Mouse (Mus musculus) left cerebral cortex, adult 11 months (tissue): ENCODE data around the gene Flvcr2.

Experiments
- DNase-seq: peaks from one replicate; pipeline ENCODE4 v3.0.0; 2022; ENCODE audit warnings: low spot score

Gene Flvcr2

GRCm38 (mm10) chr12:85729945-85730290 lies 16.4 kb upstream of the Flvcr2 start:
- DNase-seq: no peak

GRCm38 (mm10) chr12:85736203-85736602 lies 10.1 kb upstream of the Flvcr2 start:
- no peak for DNase-seq

DNA sequence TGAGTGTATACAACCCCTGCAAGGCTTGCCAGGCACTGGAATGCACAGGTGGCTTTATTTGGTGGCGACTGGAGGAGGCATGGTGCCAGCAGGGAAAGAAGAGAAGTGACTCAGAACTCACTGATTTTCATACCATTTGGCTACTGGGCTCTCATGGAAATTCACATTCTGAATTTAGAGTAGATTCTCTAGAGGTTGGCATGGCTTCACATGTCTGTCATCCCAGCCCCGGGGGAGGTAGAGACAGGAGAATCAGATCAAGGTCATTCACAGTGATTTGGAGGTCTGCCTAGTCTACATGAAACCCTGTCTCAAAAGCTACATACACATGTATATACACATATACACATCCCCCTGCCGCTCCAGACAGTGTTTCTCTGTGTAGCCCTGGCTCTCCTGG lies 9.4 kb upstream of the Flvcr2 start:
- no peak for DNase-seq

DNA sequence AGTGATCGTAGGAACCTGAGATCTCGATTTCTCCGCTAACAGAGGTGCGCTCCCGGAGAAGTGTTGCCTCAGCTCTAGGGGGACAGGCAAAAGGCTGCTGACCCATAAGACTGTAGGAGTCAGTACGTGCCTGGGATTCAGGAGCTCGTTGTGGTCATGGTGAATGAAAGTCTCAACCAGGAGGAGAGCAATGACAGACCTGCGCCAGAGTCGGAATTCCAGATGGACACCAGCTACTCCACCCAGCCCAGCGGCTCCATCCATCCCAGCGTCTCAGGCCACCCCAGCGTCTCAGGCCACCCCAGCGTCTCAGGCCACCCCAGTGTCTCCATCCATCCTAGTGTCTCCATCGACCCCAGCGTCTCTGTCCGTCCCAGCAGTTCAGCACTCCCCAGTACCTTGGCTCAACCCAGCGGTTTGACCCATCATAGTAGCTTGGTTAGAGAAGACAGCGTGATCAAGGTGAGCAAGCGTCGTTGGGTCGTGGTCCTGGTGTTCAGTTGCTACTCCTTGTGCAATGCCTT lies 419 bp downstream of the Flvcr2 start:
- DNase-seq: no peak

DNA sequence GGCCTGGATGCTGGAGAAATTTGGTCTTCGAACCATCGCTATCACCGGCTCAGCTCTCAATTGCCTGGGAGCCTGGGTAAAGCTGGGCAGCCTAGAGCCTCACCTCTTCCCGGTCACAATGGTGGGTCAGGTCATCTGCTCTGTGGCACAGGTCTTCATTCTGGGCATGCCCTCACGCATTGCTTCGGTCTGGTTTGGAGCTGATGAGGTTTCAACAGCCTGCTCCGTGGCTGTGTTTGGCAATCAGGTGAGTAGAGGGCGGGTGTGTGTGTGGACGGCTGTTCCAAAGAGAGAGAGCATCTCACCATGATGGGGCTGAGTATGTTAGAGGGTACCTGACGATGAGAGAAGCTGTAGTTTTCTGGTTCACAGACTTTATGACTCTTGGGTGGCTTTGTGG lies 1.0 kb downstream of the Flvcr2 start:
- no peak for DNase-seq

- no peak for DNase-seq
Observed at GRCm38 (mm10) chr12:85749861-85750260, 3.5 kb downstream of the Flvcr2 start.

DNA sequence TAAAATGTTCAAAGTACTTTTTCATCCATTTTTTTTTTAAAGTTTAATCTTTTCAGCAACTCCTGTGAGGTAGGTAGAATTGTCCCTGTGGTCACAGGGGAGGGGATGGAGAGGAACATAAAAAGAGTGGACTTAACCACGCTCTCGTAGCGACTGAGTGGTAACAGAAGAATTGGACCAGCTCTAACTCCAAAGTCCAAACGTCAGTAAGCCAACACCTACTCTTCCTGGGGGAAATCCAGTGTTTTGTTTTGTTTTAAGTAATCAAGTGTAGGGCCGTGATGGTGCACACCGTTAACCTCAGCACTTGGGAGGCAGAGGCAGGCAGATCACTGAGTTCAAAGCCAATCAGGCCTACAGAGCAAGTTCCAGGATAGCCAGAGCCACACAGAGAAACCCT lies 5.8 kb downstream of the Flvcr2 start:
- DNase-seq: no peak

DNA sequence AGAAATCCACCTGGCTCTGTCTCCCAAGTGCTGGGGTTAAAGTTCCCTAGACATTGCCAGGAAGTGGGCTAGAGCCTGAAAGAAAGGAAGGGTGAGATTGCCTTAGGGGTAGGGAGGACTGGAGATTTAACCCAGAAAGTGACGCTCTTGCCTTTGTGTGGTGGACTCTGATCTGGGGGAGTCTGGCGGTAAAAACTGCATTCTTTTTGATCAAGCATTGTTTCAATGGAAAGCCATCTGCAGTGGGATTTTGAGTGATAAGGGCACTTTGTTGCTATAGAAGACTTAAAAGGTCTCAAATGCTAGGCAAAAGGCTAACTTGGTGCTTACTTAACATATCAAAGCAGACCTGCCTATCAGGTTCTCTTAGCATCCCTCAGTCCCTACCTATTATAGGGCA lies 6.9 kb downstream of the Flvcr2 start:
- DNase-seq: no peak

DNA sequence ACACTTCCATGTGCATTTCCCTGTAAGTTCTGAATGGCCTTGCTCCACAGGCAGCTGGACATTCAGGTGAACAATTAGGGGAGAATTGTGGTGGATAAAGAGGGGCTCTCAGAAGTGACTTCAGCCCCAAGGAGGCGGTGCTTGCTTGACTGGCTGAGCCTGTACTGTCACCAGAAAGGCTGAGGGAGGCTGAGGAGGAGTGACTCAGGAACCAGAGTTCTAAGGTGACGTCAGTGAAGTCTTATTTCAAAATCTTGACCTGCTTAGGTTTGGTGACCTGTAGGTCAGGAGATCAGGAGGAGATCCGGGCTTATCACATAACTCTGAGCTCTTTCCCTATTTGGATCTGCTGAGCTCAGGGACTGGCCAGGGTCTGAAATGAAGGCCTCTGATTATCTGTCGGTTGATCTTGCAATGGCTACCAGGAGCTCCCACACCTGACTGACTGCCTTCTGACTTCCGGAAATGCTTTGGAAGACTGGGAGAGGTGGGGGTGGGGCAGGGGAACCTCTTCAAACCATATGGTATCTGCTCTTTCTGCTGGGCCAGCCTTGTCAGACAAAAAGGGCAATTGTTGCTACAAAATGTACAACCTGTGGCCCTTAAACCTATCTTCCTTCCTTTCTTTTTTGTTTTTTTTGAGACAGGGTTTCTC lies 8.4 kb downstream of the Flvcr2 start:
- no peak for DNase-seq

DNA sequence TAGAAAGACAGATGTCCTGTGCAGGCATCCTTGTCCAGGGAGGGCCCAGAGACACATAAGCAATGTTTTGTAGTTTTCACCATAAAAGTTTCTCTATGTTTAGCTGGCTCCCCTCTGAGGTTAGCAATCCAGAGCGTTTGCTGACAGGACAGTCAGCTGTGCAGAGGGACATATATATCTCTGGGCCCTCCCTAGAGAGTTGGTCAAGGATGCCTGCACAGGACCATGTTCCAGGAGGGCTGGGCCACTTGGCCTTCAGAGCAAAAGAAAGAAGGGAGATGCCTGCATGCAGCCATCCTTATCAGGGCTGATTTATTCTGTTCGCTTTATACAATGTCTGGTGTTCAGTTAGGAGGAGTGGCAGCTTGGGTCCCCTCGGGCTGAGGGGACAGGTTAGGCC lies 10.1 kb downstream of the Flvcr2 start:
- DNase-seq: no peak

DNA sequence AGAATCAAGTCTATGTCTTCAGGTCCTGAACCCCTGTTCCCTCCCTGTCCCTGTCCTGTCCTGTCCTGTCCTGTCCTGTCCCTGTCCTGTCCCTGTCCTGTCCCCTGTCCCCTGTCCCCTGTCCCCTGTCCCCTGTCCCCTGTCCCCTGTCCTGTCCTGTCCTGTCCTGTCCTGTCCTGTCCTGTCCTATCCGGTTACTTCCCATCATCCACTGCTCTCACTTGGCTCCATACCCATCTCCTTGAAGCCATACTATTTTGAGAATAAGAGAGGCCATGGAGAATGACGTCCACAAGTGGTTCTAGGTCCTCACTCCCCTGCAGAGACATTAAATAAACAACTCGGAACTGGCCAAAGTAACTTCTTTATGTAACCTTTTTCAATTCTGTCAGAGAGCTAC lies 10.7 kb downstream of the Flvcr2 start:
- no peak for DNase-seq

DNA sequence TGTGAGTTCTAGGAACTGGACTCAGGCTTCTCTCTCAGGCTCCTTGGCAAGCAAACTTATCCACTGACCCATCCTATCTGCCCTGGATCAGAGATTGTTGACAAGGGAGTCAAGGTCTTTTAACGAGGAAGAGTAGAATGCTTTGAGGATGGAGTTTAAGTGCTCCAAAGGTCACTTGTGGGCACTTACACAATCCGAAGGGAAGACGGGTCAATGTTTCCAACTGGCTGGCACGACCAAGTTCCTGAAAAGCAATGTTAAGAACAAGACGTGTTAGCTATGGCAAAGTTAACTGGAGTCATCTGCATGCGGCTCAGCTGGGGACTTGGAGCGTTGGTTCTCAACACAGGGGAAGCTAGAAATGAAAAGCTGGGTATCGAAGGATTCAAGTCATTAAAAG lies 12.4 kb downstream of the Flvcr2 start:
- no peak for DNase-seq

- no peak for DNase-seq
Observed at GRCm38 (mm10) chr12:85761471-85761870, 15.1 kb downstream of the Flvcr2 start.

- no peak for DNase-seq
Observed at GRCm38 (mm10) chr12:85764686-85765085, 18.3 kb downstream of the Flvcr2 start.

DNA sequence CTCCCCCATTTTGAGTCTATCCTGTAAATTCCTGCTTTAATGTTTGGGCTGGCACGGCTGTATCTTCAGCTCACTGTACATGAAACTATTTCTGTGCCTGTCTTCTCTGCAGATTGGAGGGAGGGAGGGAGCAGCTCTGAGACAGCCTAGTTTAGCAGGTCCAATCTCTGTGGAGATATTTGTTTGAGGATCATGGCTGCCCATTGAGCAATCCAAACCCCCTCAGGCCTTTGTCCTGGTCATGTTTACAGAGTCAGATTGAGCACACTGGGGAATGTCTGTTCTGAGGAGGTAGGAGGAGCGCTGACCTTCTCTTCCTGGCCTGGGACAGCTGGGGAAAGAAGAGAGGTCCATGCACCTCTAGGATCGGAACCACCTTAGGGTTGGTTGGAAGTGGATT lies 19.9 kb downstream of the Flvcr2 start:
- DNase-seq: no peak

GRCm38 (mm10) chr12:85767750-85768149 lies 21.4 kb downstream of the Flvcr2 start:
- DNase-seq: no peak

DNA sequence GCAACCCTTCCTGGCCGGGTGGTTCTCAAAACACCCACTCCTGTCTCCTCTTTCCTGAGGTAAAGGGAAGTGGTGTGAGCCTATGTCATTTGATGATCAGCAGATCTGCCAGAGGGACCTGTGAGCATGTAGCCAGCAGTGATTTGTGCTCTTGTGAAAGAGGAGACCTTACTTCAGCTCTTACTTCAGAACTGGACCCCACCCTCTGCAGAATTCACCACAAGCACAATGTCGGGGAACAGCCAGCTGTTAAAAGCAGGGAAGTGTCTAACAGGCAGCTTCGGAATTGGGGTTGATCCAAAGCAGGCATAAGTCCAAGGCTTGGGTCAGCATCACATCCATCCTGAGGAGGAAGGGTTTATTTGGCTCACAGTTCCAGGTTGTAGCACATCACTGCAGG lies 25.0 kb downstream of the Flvcr2 start:
- no peak for DNase-seq

DNA sequence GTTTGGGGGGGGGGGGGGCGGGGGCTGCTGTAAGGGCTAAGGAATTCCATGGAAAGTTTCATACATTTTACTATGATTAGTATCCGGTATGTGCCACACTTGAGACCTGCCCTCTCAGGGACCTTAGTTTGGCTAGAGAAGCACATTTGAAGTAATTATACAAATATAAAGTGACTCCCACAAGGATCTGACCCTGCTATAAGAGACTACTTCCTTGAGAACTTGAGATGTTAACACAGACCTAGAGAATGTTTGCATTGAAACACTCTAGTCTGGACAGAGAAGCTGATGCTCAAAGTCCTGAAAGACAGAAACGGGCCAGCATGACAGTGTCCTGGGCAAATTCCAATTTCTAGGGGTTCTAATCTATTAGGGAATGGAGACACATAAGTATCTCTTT lies 32.6 kb downstream of the Flvcr2 start:
- DNase-seq: no peak

DNA sequence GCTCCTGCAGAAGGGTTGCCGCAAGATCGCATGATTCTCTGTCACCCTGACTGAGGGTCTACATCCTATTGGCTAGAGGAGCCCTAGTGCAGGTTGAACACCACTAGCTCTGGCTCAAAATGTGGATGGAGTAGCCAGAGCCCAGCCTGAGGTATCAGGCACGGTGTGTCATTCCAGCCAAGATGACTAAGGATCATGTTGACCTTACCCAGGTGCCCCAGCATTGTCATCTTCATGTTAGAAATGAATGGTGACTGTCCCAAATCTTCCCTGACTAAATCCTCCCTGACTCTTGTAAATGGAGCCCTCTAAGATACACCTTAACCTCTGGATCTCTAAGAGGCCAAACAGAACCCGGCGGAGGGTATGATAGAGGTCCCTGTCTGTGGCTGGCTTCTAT lies 33.4 kb downstream of the Flvcr2 start:
- DNase-seq: no peak

- DNase-seq: no peak
Observed at GRCm38 (mm10) chr12:85781606-85782005, 35.3 kb downstream of the Flvcr2 start.

GRCm38 (mm10) chr12:85784916-85785815 lies 38.8 kb downstream of the Flvcr2 start:
- no peak for DNase-seq

DNA sequence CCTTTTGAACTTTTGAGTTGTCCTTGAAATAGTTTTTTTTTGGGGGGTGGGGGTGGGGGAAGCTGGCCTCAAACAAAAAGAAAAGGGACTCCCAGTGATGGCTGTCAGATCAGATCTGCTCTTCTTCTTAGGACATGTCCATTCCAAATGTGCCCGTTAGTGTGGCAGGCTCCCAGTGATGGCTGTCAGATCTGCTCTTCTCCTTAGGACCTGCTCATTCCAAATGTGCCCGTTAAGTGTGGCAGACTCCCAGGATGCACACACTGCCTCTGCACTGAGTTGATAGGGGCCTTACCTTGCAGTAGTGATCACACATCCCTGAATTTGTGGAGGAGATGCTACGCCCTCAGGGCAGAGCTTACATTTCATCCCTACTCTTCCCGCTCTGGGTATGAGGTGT lies 45.8 kb downstream of the Flvcr2 start:
- DNase-seq: no peak

DNA sequence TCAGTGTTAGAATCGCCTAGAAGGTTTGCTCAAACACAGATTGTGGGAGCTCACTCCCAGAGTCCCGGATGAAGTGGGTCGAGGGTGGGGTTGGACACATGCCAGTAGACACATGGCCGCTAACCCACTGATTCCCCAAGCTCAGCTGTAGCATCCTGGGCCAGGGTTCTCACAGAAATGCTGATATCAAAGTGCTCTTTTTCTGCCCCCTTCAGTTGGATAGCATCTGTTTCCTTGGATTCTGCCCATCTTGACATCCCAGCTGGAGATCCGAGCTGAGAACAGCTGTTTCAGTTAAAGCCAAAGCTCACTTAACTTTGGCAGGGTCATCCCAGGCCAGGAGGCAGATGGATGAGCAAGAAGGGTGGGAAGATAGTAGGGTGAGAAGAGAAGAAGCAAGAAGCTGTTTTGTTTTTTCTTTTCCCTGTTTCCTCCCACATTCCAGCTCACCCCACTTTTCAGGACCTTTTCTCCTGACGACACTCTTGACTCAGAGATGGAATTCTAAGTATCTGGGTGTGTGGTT lies 46.5 kb downstream of the Flvcr2 start:
- DNase-seq: no peak
